Mouse (Mus musculus) inflammation-experienced regulatory T-cells, adult 6 months (primary cell): Measurements from ENCODE around the gene Lrrc73. TPM values are rescaled to one million over a fixed set of nuclear protein-coding genes. Genes with fewer than 3 reads are reported as not detected.

Source experiments
- ATAC-seq: one replicate; pipeline ENCODE4 v1.8.0; 2017
- polyA plus RNA-seq, 3 experiments: library from polyadenylated mRNA; unstranded; fragments of 100-300 nt; shearing (Covaris generic); gene quantifications; one replicate each; pipeline ENCODE4 v1.2.1; 2017

Lrrc73 gene
- under 1 TPM in 1 of 3 experiments, not detected in 2; 0.28 TPM for polyA plus RNA-seq

DNA sequence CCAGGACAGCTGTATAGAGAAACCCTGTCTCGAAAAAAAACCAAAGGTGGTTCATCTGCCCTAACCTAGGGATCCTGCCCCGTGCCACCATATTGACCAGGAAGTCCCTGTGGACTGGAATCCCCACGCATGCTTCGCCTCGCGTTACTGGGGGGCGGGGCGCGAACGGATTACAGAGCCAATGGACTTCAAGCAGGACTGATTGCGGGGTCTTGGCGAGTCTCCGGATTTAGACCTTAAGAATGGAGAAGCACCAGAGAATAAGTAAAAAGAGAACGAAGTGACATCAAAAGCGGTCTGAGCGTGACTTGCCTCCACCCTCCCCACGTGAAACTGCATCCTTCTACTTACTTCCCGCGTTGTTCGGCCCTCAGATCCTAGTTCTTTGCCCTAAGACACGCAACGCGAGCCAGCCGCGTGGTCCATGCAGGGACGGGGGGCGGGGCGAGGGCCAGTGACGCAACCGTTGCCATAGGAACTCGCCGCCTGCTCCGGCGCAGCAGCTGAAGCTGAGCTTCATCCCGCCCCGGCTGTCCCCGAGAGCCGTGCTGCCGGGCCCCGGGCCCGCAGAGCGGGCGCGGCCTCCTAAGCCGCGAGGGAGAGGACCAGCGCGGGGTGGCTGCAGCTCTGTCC is at the start of gene Lrrc73:
Lrrc73 (plus strand) TSS at position 80 of the 633 bp plus-strand sequence.
- peak; percentile 89 for ATAC-seq

DNA sequence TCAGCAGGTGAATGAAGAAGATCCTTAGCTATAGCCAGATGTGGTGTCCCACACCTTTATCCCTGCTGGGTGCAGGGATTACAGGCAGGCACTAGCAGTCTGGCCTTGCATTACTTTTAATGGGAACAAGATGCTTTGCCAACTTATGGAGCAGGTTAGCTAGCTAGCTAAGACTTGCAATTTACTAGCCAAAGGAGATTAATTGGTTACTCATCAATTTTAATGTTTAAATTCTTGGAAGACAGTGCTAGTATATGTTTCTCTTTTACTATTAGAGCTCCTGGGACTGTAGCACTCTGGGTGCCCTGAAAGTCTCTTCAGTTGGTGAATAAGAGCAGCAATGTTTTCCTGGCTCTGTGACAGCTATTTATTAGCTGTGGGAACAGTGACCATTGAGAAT is 46.7 kb upstream of the Lrrc73 start:
- no peak for ATAC-seq

DNA sequence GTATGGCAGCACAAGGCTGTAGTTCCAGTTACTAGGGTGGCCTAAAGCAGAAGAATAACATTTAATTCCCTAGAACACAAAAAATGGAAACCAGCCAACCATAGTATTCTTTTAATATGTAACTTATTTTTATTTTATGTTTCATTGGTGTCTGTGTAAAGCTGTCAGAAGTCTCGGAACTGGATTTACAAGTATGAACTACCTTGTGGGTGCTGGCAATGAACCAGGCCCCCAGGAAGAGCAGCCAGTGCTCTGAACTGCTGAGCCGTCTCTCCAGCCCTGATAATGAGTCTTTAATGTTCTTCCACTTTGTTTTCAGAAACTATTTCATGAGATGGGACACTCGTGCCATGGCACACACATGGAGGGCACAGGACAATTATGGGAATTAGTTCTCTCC is 42.8 kb upstream of the Lrrc73 start:
- ATAC-seq = no peak

DNA sequence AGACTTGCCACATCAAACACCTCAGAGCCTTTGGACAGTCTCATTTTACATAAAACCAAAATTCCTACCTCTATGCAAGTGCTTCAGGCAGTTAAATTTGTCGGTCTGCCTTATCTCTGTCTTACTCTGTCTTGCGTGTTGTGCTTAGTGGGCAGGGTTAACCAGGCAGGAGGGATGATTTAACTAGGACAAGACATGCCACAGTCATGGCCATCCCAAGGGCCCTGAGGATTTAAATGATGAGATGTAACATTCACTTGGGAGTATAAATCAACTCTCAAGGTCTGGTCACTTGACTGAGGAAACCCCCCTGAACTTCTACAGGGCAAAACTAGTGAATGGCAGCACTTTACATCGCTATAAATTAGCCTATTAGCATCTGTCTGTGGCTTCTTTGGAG is 31.7 kb upstream of the Lrrc73 start:
- no peak for ATAC-seq

DNA sequence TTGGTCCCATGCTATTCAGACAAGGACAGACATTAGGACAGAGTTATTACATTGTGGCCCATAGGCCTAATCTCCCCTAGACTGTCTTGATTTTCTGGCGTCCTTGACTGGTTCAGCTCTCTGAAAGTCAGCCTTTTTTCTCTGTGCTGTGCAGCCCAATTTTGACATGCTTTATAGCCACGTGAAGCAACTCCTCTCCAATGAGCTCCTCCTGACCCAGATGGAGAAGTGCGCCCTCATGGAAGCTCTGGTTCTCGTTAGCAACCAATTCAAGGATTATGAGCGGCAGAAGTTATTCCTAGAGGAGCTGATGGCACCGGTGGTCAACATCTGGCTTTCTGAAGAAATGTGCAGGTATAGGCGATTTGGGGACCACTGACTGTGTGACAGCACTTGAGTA is 25.8 kb upstream of the Lrrc73 start:
- no peak for ATAC-seq

DNA sequence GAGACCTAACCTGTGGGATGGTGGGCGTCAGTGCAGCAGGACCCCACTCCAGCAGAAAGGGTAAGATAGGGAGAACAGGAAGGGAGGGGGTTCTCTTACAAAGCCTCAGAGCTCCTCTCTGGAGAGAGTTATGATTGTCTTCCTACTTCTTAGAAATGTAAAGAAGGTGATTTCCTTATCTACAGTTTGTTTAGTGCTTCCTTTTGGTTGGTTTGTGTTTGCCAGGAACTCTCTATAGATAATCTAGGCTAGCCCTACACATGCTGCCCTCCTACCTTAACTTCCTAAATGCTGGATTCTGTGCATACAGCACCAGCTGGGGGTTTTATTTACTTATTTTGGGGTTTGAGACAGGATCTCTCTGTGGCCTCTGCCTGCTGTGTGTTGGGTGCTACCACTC is 17.3 kb upstream of the Lrrc73 start:
- ATAC-seq = no peak

DNA sequence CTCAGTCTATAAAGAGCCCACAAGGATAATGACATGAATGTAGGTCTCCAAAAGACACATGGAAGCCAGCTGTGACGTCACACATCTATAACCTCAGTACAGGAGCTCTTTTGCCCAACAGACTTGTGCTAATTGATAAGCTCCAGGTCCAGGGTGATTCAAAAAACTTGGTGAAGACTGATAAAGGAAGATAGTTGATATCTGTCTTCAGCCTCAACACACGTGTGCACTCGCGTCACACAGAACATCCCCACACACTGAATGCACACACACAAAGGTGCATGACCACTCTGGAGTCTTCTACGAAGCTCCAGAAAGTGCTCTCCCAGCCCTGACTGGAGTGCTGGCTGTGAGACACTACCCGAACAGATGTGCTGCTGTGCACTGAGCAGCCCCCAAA is 16.3 kb upstream of the Lrrc73 start:
- ATAC-seq = no peak

DNA sequence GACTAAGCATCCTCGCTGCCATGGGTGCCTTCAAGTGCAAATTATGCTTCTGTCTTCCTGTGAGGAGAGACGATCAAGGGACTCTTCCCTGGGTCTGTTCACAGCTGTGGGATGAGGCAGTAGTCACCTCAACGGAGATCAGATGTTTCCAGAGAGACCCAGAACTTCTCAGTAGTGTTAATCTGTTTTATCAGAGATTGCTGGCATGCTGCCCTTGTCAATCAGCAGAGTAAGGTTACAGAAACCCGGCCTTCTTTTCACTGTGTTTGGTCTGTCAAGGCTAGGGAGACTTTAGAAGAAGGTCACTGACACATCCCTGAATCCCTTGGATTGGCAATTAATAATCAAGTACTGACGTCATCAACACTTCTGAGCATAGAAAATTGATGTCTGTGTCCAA is 15.9 kb upstream of the Lrrc73 start:
- no peak for ATAC-seq

DNA sequence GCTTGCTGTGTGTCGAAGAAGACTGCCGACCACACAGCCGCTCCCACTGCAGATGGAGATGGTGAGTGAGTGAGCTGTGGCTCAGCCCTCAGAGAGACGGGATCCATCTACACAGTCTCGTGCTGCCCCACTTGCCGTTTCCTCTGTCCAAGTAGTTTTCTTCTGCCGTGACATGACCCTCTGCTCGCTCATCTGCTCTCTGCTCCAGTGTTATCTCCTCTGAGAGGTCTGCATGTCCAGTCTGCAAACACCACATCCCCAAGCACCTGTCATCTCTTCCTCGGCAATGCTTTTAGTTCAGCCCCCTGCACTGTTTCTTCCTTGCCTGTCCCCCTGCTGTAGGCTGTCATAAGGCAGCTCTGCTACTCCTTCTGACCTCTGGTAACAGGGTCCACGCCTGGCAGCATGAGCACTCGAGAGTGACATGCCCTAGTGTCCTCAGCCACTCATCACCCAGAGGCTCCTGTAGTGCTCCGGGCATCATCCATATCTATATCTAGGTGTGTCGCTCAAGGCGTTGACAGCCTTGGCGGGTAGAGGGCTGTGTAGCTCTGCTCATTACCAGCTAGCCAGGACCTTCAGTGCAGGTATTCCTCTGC is 13.7 kb upstream of the Lrrc73 start:
- ATAC-seq = no peak

DNA sequence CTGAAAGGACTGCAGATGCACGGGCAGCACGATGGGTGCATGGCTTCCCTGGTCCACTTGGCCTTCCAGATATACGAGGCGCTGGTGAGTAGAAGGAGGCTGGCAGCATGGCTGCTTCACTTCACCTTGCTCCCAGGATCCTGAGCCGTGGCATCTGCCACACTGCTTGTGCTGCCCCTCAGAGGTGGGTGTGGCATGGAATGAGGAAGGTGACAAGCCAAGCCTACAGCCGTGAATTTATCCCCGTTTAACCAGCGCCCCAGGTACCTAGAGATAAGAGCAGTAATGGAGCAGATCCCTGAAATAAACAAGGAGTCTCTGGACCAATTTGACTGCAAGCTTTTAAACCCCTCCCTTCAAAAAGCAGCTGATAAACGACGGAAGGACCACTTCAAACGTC is 11.9 kb upstream of the Lrrc73 start:
- no peak for ATAC-seq

DNA sequence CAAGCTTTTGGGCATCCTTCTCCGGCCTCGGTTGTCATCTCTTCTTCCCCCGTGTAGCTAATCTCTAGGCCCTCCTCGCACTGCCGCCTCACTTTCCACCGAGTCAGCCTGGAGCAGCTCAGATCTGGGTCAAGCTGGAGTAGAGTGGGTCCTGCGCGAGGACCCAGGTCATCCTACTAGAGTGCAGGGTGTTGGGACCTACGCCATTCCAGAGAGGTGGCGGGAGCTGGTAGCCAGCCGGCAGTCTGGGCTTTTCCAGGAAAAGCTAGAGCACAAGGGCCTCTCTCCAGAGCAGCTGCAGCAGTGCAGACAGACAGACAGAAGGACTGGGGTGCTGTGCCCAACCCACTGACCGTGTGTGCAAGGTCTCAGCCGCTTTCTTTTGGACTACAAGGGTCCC is 11.1 kb upstream of the Lrrc73 start:
- no peak for ATAC-seq

DNA sequence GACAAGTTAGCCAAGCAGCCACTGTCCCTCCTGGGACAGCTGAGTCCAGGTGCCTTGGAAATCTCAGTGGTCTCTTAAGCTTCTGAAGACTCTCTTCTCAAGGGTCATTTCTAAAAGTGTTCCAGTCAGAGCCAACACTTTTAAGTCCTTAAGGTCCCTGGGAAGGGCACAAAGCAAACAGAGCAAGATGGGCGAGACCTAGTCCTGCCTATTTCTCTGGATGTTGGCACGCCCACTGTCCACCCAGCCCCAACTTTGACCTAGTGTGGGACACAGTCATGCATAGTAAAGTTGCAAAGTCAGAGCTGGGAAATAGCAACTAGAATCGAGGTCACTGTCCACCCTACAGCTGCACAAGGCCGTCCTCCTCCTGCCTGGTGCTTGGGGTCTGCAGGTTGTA is 10.3 kb upstream of the Lrrc73 start:
- no peak for ATAC-seq

DNA sequence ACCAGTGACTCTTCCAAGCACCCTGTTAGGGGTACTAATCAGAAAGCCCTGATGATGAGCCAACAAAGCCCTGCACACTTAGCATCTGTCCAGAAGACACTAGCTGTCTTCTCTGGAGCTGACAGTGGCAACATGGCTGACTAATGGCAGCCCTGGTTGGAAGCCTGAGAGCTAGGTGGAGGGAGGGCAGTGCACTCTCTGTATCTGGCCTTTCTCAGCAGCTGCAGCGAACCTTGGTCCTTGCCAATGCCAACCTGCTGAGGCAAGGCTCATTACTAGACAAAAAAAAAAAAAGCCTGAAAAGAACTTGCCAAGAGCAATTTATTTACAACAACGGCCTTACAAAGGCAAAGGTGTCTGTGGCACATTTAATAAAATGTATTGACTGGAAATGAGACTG is 9.7 kb upstream of the Lrrc73 start:
- ATAC-seq = no peak

DNA sequence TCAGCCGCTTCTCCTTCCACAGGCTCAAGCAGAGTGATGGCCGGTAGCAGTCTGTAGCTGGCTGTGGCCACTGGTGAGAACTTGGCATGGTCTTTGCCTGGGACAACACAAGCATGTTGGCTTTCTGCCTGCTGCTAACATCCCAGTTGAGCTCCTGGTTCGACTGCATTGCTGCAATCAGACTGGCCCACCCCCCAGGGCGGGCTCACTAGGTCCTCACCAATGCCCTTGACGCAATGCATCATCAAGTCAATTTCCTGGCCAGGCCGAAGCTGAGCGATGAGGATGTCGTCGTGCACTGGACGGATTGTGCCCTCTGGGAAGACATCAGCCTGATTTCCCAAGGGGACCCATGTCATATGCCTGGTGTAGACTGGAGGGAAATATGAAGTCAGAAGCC is 8.8 kb upstream of the Lrrc73 start:
- no peak for ATAC-seq

DNA sequence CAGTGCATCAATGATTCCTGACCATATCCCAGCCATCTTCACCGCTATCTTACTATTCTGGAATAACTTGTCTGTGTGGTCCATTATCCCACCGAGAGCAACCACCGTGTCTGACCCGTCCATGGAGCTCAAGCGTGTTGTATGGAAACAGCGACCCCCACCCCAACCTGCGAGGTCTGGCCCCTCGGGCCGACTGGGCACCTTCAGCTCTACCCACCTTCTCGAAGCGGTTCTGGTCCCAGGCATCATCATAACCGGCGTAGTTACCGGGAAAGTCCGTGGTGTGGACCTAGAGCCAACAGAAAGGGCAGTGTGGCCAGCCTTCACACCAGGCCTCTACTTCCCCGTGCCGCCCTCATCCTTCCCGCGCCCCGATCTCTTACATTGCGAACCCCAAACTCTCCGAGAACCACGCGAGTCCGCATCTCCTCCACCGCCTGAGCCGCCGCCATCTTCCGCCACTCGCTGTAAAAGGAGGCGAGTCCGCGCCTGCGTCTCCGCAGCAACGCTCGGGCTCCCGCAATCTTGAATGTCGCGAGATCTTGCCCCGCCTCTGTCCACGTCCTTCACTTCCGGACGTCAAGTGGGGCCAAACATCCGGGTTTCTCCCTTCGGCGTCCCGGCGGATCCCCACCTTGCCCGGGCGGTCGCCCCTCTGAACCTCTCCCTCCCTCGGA is 5.7 kb upstream of the Lrrc73 start, which contains the start of the genes Polr1c and Yipf3:
Polr1c (minus strand) TSS at position 543 of the 677 bp plus-strand sequence.
Yipf3 (plus strand) TSS at position 569 of the 677 bp plus-strand sequence.
- peak; percentile 96 for ATAC-seq

DNA sequence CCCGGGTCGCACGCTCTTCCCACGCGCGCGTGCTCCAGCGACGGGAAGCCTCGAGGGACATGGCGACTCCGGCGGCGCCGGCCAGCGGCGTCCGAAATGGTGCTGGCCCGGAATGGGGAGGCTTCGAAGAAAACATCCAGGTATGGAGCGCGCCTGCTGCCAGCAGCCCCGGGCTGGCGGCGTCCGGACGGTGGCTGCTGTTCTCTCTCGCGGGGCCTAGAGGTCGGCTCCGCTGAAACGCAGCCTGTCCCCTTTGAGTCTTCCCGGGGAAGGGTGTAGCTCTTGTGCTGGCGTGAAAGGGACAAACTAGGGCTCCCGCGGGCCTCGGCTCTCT is 5.2 kb upstream of the Lrrc73 start:
- peak; percentile 25 for ATAC-seq

DNA sequence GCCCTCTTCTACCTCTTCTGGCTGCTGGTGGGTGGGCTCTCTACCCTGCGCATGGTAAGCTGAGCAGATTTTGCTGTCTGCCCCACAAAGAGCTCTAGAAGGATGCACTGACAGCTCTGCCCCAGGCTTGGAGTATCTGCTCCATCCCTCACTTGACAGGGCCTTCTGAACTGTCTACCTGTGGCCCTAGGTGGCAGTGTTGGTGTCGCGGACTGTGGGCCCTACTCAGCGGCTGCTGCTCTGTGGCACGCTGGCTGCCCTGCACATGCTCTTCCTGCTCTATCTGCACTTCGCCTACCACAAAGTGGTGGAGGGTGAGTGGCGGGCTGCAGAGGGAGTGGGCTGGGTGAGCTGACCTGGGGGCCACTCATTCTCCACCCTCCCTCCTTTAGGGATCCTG is 2.2 kb upstream of the Lrrc73 start:
- no peak for ATAC-seq

DNA sequence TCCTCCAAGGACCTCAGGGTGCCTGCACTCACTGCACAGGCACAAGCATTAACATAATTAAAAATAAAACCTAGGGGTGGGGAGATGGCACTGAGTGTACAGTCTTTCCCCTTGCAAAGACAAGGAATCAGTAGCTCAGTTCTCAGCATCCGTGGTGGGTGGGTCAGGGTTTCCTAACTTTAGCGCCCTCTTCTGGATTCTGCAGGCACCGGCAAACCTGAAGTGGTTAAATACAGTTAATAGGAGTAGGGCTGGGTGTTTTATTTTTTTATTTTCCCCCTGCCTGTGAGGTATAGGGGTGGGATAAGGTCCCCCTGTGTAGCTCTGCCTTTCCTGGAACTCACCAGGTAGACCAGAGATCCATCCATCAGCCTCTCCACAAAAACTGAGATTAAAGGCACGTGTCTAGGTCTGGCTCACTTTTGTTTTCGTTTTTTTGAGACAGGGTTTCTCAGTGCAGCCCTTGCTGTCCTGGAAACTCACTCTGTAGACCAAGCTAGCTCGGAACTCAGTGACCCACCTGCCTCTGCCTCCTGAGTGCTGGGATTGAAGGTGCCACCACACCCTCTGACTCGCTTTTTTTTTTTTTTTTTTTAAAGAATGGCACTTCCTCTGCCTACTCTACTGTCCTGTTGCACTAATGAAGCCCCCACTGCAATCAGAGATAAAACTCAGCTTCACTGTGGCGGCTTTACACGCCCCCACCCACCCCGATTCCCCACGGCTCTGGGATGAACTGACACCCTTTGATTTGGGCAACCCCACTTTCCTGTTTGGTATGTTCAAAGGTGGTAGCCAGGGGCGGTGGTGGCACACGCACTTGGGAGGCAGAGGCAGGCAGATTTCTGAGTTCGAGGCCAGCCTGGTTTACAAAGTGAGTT is 520 bp upstream of the Lrrc73 start:
- no peak for ATAC-seq

DNA sequence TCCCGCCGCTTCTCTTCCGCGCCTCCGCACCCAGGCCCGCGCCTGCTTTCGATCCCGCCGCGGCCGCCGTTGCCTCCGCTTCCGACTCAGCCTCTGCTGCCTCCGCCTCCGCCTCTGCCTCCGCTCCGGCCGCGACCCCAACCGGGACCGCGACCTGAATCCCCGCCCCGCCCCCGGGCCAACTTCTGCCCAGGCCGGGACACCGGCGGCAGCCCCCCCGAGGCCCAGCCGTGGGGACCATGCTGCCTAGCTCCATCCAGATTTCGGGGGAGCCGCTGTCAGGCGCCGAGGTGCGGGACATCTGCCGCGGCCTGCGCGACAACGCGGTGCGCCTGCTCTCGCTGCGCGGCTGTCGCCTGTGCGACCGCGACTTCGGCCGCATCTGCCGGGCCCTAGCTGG is 775 bp downstream of the Lrrc73 start:
- ATAC-seq = peak; percentile 15

DNA sequence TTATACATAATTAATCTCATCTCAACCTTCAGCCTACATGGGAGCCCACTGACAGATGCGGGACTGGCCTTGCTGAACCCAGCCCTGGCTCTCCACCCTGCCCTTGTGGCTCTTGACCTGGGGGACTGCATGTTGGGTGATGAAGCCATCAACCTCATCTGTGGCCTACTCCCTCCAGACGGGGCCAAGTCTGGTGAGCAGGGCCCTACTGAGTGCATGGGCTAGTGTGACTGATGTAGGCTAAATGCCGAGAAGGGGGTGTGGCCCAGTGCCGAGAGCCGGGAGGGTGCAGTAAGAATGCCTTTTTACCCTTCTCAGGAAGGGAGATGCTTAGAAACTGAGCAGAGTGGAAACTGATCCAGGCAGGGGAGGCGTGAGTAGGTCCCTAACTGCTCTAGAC is 1.8 kb downstream of the Lrrc73 start:
- no peak for ATAC-seq

DNA sequence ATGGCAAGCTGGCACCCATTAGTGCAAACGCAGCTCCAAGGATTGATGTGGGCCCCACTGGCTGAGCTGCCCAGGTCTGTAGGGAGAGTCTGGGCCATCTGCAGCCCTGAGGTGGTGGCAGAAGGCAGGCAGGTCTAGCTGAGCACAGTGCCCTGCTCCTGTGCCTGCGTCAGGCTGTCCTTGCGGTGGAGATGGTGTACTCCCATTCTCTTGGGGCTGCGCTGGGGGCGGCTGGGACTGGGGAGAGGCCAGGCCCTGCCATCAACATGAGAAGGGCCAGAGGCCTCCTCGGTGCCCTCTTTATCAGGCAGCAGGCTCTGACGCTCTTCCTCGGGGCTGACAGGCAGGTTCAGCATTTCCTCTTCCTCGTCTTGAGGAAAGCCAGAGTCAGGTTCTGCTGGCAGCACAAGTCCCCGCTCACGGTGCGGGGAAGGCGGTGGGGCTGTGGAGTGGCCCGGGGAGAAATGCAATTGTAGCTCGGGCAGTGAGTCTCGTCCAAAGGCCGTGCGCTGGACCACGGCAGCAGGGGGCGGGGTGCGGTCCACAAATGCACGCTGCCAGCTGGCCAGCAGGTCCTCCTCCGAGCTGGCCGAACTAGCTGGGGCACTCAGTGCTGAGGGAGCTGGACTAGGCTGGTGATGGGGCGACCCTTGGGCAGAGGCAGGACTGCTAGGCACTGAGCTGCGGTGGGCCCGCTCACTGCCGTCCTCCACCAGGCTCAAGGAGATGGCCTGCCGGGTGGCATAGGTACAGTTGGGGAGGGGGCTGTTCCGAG is 5.1 kb downstream of the Lrrc73 start:
- ATAC-seq = no peak

DNA sequence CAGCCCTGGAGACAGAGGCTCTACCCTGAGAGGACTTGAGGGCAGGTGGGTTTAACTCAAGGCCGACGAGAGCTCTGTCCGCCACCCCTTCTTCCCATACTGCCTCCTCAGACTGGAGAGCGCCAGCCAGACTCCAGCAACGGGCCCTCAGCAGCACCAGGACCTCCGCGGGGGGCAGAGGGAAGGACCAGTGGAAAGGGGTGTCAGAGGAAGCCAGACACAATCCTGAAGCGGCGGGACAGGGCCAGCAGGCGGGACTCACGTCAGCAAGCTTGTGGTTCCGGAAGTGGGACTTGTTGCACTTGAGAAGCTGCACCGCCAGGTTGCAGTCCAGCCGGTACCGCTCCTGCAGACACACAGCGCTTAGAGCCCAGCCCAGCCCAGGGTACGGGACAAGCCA is 6.3 kb downstream of the Lrrc73 start:
- no peak for ATAC-seq
